Mouse (Mus musculus): Measurements from ENCODE around the gene Lins1.

Lins1 gene

GRCm38 (mm10) chr7:66733882-66734281 lies 44.2 kb downstream of the Lins1 start:
- DNase-seq, result no peak

DNA sequence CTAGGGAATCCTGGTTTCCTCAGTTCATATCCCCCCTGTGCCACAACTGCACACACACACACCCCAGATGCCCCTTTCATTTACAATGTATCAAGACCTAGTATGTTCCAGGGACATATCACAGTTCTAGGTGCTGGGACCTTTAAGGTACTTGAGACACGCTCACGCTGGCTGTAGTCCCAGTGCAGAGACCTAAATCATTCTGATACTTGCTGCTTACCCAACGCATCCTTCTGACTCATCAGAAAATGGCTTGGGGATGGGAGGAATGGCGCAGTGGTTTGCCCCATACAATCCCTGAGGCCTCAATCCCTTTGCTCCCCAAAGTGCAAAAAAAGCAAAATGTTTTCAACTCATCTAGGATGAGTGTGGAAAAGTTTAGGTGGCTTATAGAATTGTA lies 44.8 kb downstream of the Lins1 start:
- no peak for DNase-seq

DNA sequence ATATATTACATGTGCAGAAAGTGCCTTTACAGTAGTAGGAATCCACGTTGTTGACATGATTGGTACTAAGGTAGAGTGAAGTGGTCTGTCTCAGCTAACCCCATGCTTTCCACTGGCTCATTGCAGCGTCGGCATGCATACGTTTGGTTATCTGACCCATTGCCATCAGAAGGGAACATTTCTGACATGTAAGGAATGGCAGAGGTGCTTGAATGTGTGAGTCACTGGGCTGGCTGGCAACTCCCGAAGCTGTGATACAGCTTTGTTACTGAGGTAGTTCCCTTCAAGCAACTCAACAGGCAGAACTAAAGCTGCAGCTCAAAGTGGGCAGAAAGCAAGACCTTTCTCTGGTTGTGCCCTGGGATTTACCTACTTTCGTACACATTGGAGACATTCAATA lies 45.3 kb downstream of the Lins1 start:
- DNase-seq, result no peak

GRCm38 (mm10) chr7:66737418-66737817 lies 47.7 kb downstream of the Lins1 start:
- no peak for DNase-seq

GRCm38 (mm10) chr7:66741008-66741407 lies 51.3 kb downstream of the Lins1 start:
- no peak for DNase-seq

DNA sequence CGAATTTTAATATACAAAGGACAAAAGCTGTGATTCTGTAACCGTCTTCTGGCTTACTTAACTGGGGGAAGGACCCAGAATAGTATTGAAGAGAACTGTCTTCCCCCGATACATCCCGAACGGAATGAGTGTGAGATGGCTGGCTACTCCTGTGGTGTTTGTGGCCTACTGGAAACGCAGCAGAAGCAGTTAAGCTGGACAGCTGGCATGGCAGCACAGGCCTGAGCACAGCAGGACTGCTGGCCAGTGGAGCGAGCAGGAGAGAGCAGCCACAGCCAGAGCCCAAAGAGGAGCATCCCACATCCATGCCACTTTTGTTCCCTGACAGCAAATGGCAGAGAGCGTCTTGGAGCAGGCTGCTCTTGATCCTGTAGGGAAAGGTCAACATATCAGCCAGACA lies 51.7 kb downstream of the Lins1 start:
- no peak for DNase-seq

DNA sequence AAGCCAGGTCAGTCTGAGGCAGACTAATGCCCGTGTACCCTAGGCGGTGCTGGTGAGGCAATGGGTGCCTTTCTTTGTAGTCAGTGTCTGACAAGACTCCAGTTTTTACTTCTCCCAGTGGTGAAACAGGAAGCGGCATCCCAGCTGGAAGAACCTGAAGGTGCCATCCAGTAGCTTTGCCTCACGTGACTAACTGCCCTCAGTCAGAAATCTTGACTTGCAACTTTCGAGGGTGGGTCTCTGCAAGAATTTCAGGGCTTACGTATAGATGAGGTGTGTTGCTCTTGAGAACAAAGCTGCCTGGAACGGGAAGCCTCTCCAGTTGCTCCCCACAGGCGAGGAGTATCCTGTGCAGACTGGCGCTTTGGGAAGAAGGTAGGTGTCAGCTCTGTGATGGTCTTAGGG lies 53.7 kb downstream of the Lins1 start, which contains the start of gene Cers3:
Gene Cers3, plus strand, starts transcription at position 128 of the 405 bp plus-strand sequence.
- no peak for DNase-seq

- DNase-seq, result no peak
These were observed 57.3 kb downstream of the Lins1 start for GRCm38 (mm10) chr7:66746972-66747371.

GRCm38 (mm10) chr7:66749998-66750397 lies 60.3 kb downstream of the Lins1 start:
- DNase-seq, result no peak

DNA sequence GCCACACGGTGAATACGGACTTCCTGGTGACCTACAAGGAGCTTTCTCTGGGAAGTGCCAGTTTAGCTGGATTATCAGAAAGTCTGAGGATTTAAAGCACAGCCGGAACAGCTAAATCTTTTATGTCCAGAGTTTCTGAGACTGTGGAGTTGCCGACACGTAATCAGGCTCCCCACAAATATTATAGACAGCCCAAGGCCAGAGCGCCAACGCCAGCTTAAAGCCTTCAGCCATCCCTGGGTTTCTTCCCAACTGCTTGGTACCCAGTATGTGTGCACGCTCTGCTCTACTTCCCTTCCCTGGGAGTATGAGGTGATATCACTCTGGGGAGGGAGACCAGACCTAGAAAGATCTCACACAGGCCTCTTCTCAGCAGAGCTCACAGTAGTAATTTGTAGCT lies 64.1 kb downstream of the Lins1 start:
- DNase-seq, result no peak

GRCm38 (mm10) chr7:66755611-66756010 lies 65.9 kb downstream of the Lins1 start:
- DNase-seq, result no peak
